Mouse (Mus musculus): Measurements from ENCODE around the gene a.
"Not testable (repeated sequence)": the region's sequence is repeated elsewhere in the genome, so short reads cannot be mapped to it uniquely, and the experiment has no call there.

a gene

DNA sequence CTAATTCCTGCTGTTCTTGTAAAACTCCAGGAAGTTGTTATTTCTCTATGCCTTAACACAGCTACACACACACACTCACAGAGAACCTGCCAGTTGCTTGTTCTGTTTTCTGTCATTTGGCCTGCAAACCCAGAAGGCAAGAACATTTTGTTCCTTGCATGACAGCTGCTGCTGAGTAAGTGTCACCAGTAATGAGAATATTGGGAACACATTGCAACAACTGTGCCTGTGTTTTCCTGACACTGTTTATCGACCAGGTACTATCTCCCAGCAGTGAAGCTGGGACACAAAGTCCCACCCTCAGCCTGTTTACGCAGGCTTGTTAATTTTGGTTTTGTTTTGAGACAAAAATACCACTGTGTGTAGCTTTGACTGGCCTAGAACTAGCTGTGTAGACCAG, 261.5 kb downstream of the a start:
- no peak for DNase-seq (ENCODE audit: low spot score in 2 of 2)

GRCm38 (mm10) chr2:155053512-155053911, 262.3 kb downstream of the a start:
- DNase-seq (ENCODE audit: low spot score in 2 of 2), result not testable (repeated sequence)

- no peak for DNase-seq (ENCODE audit: low spot score in 2 of 2)
Observed at GRCm38 (mm10) chr2:155054672-155055071, 263.5 kb downstream of the a start.

- no peak for DNase-seq (ENCODE audit: low spot score in 2 of 2)
Observed at GRCm38 (mm10) chr2:155056076-155056578, 264.9 kb downstream of the a start.

- no peak for DNase-seq (ENCODE audit: low spot score in 2 of 2)
Observed at GRCm38 (mm10) chr2:155057361-155057760, 266.2 kb downstream of the a start.

GRCm38 (mm10) chr2:155071027-155071426, 279.8 kb downstream of the a start:
- no peak for DNase-seq (ENCODE audit: low spot score in 2 of 2)

DNA sequence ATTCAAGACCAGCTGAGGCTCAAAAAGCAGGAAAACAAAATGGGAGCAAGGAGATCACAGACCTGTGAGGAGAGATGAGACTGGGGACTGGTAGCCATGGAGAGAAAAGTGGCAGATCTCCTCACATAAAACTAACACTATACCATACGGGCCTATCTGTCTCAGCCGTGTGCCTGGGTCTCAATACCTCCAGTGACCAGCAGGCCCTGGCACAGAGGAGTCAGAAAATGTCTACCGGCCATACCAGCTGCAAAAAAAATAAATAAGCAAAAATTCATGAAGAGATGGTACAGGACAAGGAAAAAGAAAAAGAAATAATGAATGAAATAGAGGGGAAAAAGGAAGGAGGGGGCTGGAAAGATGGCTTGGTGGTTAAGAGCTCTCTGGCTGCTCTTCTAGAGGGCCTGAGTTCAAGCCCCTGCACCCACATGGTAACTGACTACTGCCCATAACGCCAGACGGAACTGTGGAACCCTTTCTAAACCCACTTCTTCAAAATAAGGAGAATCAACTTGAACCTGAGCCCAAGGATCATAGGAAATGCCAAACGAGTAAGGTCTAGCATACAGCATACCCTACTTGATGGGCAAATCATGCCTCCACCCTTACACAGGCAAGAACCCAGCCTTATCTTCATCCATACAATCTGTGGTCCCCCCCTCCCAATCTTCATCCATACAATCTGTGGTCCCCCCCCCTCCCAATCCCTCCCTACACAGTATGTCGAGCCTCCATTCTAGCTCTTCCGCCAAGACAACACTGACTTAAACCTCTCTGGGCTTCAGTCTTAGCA, 281.3 kb downstream of the a start:
- no peak for DNase-seq (ENCODE audit: low spot score in 2 of 2)

- no peak for DNase-seq (ENCODE audit: low spot score in 2 of 2)
Observed at GRCm38 (mm10) chr2:155073347-155073746, 282.1 kb downstream of the a start.

GRCm38 (mm10) chr2:155073978-155074765, 283.0 kb downstream of the a start, which contains the start of gene Ahcy:
Gene Ahcy, minus strand, starts transcription at chr2:155074497.
- peak; percentile 83 to 84 for DNase-seq (ENCODE audit: low spot score in 2 of 2)

DNA sequence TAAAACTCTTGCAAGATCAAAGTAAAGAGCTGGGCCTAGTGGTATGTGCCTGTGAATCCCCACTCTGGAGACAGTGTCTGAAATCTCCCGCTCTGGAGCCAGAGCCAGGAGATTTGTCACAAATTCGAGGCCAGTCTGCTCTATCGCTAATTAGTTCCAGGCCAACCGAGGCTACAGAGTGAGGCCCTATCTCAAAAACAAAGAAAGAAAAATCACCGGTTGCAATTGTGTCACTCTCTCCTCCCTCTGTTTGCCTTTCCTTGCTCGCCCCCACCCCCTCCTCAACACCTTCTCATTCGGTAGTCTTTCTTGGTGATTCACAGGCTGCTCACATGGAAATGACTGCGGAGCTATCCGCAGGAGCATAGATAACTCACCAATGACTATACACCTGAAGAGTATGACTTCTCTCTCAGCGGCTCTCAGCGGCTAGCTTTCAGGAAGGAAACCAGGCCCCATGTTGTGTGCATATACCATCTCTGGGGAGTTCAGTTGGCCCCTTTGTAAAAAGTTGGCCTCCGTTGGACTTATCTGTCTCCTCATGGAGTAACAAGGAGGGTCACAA, 283.6 kb downstream of the a start:
- peak in 1 of 2 experiments; percentile 13 for DNase-seq (ENCODE audit: low spot score in 2 of 2)

DNA sequence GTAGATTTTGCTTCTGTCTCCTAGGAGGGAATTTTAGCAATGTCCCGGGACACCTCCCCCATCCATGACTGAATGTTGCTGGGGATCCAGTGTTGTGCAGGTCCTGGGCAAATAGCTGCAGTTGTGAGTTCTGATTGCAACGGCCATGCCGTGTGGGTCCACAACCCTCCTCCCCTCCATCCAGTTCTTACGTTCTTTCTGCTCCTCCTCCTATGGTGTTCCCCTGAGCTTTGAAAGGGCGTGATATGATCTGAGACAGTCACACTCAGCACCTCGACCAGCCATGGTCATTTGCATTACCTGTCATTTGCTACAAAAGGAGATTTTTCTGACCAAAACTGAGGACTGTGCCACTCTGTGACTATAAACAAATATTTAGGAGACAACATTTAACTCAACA, 284.4 kb downstream of the a start:
- no peak for DNase-seq (ENCODE audit: low spot score in 2 of 2)

- peak; percentile 27 to 38 for DNase-seq (ENCODE audit: low spot score in 2 of 2)
Observed at GRCm38 (mm10) chr2:155079500-155080178, 288.4 kb downstream of the a start.

DNA sequence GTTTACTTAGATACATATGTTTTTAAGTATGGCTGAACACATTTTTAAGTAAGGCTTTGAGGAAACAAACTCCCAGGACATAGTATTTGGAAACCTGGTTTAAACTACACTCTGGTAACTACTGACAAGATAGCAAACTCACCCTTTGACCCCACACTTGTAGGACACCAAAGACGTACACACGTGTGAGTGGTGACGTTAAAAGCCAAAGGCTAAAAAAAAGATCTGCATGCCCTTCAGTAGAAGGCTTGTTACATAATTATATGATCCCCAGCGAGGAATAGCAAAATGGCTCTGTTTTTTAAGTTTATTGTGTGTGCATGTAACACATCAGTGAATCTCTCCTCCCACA, 289.0 kb downstream of the a start:
- no peak for DNase-seq (ENCODE audit: low spot score in 2 of 2)

DNA sequence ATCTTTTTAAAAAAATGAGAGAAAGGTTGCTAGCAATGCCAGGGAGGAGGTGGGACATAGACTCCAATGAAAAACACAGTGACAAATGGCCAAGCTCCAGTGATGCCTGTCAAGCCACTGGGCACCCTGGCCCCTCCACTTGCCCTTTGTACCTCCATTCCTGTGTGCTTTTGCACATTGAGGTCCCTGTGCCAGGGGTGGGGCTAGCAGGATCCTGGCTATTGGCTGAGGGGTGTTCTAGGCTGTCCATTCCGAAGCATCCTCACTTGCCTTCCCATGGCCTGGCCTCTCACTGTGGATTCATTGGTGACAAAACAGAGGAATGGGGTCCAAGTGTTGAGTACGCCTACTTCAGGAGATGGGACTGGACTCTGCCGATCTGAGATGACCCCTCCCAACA, 289.9 kb downstream of the a start:
- DNase-seq (ENCODE audit: low spot score in 2 of 2), result no peak

- DNase-seq (ENCODE audit: low spot score in 2 of 2), result peak; percentile 60 to 72
Observed at GRCm38 (mm10) chr2:155082121-155082803, 291.1 kb downstream of the a start.

DNA sequence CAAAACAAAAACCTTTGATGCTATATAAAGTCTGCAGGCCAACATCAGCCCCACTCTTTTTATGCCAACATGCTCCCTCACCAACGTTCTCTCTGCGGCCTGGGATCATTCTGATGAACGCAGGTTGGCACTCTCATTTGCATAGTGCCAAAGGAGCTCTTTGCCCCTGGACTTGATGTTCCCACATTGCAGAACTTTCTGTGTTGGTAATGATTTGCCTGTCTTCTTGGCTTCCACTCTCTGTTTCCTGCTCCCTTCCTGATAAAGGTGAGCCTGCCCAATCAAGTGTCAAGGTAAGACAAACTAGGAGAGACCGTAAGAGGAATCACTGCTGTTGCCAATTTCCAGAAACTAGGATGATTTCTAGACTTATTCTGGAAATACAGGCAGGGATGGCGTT, 293.3 kb downstream of the a start:
- no peak for DNase-seq (ENCODE audit: low spot score in 2 of 2)

- no peak for DNase-seq (ENCODE audit: low spot score in 2 of 2)
Observed at GRCm38 (mm10) chr2:155086328-155086727, 295.1 kb downstream of the a start.

DNA sequence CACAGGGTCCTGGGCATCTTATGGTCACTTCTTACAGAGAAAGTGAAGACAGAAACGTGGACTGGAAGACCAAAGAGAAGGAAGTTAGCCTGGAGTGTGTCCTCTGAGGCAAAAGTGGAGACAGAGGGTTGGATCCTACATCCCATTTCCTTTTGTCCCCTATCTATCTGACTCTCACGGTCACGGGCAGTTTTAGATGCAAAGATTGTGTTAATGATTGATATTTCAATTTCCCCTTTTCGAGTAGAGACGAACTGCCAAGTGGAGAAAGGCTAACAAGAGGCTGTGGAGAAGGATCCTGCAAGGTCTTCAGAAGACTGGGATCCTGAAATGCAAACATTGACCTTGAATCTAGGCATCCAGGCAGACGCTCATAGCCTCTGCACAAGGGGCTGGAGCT, 297.1 kb downstream of the a start:
- DNase-seq (ENCODE audit: low spot score in 2 of 2), result no peak

- DNase-seq (ENCODE audit: low spot score in 2 of 2), result no peak
Observed at GRCm38 (mm10) chr2:155090909-155091742, 299.9 kb downstream of the a start.

DNA sequence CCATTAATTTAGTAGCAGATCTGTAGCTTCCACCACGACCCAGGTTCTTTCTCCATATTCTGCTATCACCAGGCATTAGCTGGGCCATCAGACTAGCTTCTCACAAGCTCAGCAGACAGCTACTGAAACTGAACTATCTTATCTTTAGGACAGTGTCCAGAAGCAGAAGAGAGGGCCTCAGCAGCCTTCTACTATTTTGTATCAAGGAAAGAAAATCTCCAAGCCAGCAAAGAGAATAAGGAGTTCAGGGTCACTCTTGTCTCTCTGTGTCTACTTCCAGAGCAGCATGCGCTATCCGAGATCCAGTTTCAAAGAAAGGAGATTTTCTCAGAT, 300.5 kb downstream of the a start:
- no peak for DNase-seq (ENCODE audit: low spot score in 2 of 2)

DNA sequence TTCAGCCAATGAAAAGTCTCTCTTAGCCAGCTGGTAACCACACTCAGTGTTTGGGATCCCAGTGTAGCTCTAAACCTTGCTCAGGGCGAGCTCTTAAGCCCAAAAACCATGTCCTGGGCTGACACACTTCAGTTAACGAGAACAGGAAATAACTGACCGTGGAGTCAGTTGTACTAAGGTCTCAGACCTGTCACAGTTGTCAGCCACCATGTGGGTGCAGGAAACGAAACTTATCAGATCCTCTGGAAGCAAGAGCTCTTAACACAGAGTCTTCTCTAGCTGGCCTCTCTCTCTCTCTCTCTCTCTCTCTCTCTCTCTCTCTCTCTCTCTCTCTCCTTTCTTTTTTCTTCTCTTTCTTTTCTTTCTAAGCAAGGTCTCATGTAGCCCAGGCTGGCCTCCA, 302.2 kb downstream of the a start:
- DNase-seq (ENCODE audit: low spot score in 2 of 2), result no peak

Data from thymus, postnatal 10 days (tissue).